Mouse (Mus musculus) stomach, embryonic 16.5 days (tissue): ENCODE measurements around the gene Btnl2. TPM values are rescaled to one million over a fixed set of nuclear protein-coding genes. Genes with fewer than 3 reads are reported as not detected.

Experiments
- ATAC-seq: fragments of 200-750 bp; cut with Nextera tagmentation; 2 replicates; pipeline ENCODE4 v1.8.0; 2017; ENCODE audit warnings: moderate number of reproducible peaks, moderate TSS enrichment; ENCODE audit not compliant: insufficient read depth, low FRiP score
- H3K27ac ChIP-seq: fragments of 300-500 bp; sonication (generic); 2 replicates; pipeline ENCODE4 v1.5.1; 2014; ENCODE audit warnings: low read length
- H3K27me3 ChIP-seq: fragments of 300-500 bp; sonication (generic); 2 replicates; pipeline ENCODE4 v1.6.1; 2014; ENCODE audit warnings: low read length, control low read depth, mixed read lengths; ENCODE audit not compliant: control insufficient read depth, insufficient read depth
- H3K36me3 ChIP-seq: fragments of 300-500 bp; sonication (generic); 2 replicates; pipeline ENCODE4 v1.6.1; 2014; ENCODE audit warnings: low read length; ENCODE audit not compliant: control insufficient read depth, insufficient read depth
- H3K4me1 ChIP-seq: fragments of 300-500 bp; sonication (generic); 2 replicates; pipeline ENCODE4 v1.6.1; 2014; ENCODE audit warnings: low read length, control low read depth, mixed read lengths; ENCODE audit not compliant: control insufficient read depth, insufficient read depth
- H3K4me2 ChIP-seq: fragments of 300-500 bp; sonication (generic); 2 replicates; pipeline ENCODE4 v1.6.1; 2014; ENCODE audit warnings: low read depth, low read length, mixed read lengths
- H3K4me3 ChIP-seq: fragments of 300-500 bp; sonication (generic); replicated peaks from 2 replicates; pipeline ENCODE4 v1.5.1; 2014; ENCODE audit warnings: mild to moderate bottlenecking, low read length
- H3K9ac ChIP-seq: fragments of 300-500 bp; sonication (generic); 2 replicates; pipeline ENCODE4 v1.6.1; 2014; ENCODE audit warnings: low read length
- H3K9me3 ChIP-seq: fragments of 300-500 bp; sonication (generic); replicated peaks from 2 replicates; pipeline ENCODE4 v1.6.1; 2016; ENCODE audit warnings: low read length, control low read depth; ENCODE audit not compliant: control insufficient read depth
- WGBS: fragments of 180-500 bp; shearing (Covaris S2); extraction: QIAGEN DNeasy Blood & Tissue Kit; methylation state at CpG from one replicate; pipeline ENCODE4 v1.1.7; 2014; 5-methylcytosine and 5-hydroxymethylcytosine counted together
- polyA plus RNA-seq: library from polyadenylated mRNA; unstranded; fragments of >200 nt; fragmentation: Nextera tagmentation; extraction: Ambion mirVana; gene quantifications from 2 replicates; pipeline ENCODE4 v1.2.1, GENCODE M21; 2015

Gene Btnl2
- polyA plus RNA-seq, 1 experiment from 2014 or later: 1.4 TPM

- WGBS: 19% methylated on average over 6 of the region's 6 CpGs
- H3K9ac ChIP-seq: no peak overlapping the region
- no peak overlapping the region for H3K4me2 ChIP-seq
- no peaks in the 10 kb centered on the region for H3K36me3 ChIP-seq
- no peak overlapping the region for H3K4me3 ChIP-seq
- H3K27me3 ChIP-seq: no peaks in the 10 kb centered on the region
- no peak overlapping the region for H3K27ac ChIP-seq
- no peak for ATAC-seq
- H3K4me1 ChIP-seq: no peaks in the 10 kb centered on the region
- no peaks in the 10 kb centered on the region for H3K9me3 ChIP-seq
Observed at GRCm38 (mm10) chr17:34411117-34411516, 56.5 kb downstream of the Btnl2 start.

Other genes with a start within 250 kb of the Btnl2 start
- gene H2-DMa, start 235.3 kb upstream of the Btnl2 start, polyA plus RNA-seq: 10.8 and 11.6 TPM in 2 replicates
- 71.9 and 74.7 TPM in 2 replicates for gene Brd2, start 232.2 kb upstream of the Btnl2 start, polyA plus RNA-seq
- 0.70 and 0.82 TPM in 2 replicates for gene H2-DMb2, start 211.5 kb upstream of the Btnl2 start, polyA plus RNA-seq
- 2.0 and 2.9 TPM in 2 replicates for gene H2-DMb1, start 201.8 kb upstream of the Btnl2 start, polyA plus RNA-seq
- 8.7 and 9.1 TPM in 2 replicates for gene Tap1, start 167.3 kb upstream of the Btnl2 start, polyA plus RNA-seq
- gene Psmb9, start 167.1 kb upstream of the Btnl2 start, polyA plus RNA-seq: 7.3 and 7.7 TPM in 2 replicates
- 14.7 and 15.4 TPM in 2 replicates for gene Psmb8, start 157.1 kb upstream of the Btnl2 start, polyA plus RNA-seq
- 7.1 and 8.4 TPM in 2 replicates for gene Tap2, start 151.3 kb upstream of the Btnl2 start, polyA plus RNA-seq
- 0.37 and 0.39 TPM in 2 replicates for gene H2-Ob, start 115.9 kb upstream of the Btnl2 start, polyA plus RNA-seq
- 18.1 and 19.5 TPM in 2 replicates for gene H2-Ab1, start 97.1 kb upstream of the Btnl2 start, polyA plus RNA-seq
- 5.7 and 7.9 TPM in 2 replicates for gene H2-Aa, start 67.0 kb upstream of the Btnl2 start, polyA plus RNA-seq
- gene H2-Eb1, start 49.0 kb upstream of the Btnl2 start, polyA plus RNA-seq: 4.0 and 5.9 TPM in 2 replicates
- gene H2-Eb2, start 29.2 kb upstream of the Btnl2 start, polyA plus RNA-seq: not detected in 2 replicates
- 3.5 TPM in 2 replicates for gene Btnl1, start 22.3 kb downstream of the Btnl2 start, polyA plus RNA-seq
- gene BC051142, start 44.0 kb downstream of the Btnl2 start, polyA plus RNA-seq: 1.8 TPM in 2 replicates
- gene Btnl4, start 122.5 kb downstream of the Btnl2 start, polyA plus RNA-seq: 3.8 and 3.9 TPM in 2 replicates
- 2.6 and 3.6 TPM in 2 replicates for gene Btnl6, start 162.5 kb downstream of the Btnl2 start, polyA plus RNA-seq
- gene Notch4, start 209.4 kb downstream of the Btnl2 start, polyA plus RNA-seq: 4.7 and 4.9 TPM in 2 replicates
- gene Gpsm3, start 235.0 kb downstream of the Btnl2 start, polyA plus RNA-seq: 9.3 and 10.4 TPM in 2 replicates
- 6.8 and 8.4 TPM in 2 replicates for gene Pbx2, start 236.4 kb downstream of the Btnl2 start, polyA plus RNA-seq
- 2.7 and 3.0 TPM in 2 replicates for gene Ager, start 243.0 kb downstream of the Btnl2 start, polyA plus RNA-seq
- gene Rnf5, start 248.9 kb downstream of the Btnl2 start, polyA plus RNA-seq: 129 and 141 TPM in 2 replicates
- gene Agpat1, start 249.4 kb downstream of the Btnl2 start, polyA plus RNA-seq: 42.6 TPM in 2 replicates